Mouse (Mus musculus) kidney, postnatal 14 days (tissue): ENCODE data around the gene Sun2.

Experiments used
- DNase-seq: peaks from one replicate; pipeline ENCODE4 v3.0.0; 2022; ENCODE audit warnings: mixed read lengths

The Sun2 gene

DNA sequence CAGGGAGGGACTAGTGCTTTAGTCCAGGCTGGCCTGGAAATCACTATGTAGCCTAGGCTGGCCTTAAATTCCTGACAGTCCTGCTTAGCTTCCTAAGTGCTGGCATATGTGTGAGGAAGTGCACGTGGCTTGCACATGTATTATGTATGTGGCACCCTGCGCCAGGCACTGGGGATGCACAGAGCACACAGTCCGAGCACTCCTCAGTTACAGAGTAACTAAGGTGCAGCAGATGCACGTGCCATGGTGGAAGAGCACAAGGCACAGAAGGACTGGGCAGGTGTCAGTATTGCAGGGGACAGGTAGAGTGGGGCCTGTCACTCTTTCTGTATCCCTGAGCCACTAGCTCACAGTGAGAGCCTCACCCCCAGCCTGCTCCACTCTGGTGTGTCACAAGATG is 12.8 kb upstream of the Sun2 start:
- no peak for DNase-seq

GRCm38 (mm10) chr15:79753873-79754272 is 11.5 kb upstream of the Sun2 start:
- no peak for DNase-seq

- DNase-seq, result no peak
Measured at GRCm38 (mm10) chr15:79753420-79753752, 11.1 kb upstream of the Sun2 start.

GRCm38 (mm10) chr15:79752742-79753419 is 10.5 kb upstream of the Sun2 start:
- DNase-seq, result peak; percentile 81

GRCm38 (mm10) chr15:79751772-79752171 is 9.4 kb upstream of the Sun2 start:
- no peak for DNase-seq

DNA sequence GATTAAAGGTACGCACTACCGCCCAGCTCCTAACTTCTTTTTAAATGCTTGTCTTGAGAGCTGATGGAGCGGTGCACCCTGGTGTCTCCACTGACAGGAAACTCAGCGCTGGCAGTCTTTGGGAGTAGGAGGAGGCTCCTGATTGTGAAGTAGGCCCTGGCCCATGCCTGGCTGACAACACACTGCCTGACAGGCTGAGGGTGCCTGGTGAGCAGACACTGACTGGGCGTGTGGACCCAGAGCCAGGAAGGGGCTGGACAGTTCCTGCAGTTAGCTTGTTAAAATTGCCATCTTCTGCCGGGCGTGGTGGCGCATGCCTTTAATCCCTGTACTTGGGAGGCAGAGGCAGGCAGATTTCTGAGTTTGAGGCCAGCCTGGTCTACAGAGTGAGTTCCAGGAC is 7.9 kb upstream of the Sun2 start:
- no peak for DNase-seq

DNA sequence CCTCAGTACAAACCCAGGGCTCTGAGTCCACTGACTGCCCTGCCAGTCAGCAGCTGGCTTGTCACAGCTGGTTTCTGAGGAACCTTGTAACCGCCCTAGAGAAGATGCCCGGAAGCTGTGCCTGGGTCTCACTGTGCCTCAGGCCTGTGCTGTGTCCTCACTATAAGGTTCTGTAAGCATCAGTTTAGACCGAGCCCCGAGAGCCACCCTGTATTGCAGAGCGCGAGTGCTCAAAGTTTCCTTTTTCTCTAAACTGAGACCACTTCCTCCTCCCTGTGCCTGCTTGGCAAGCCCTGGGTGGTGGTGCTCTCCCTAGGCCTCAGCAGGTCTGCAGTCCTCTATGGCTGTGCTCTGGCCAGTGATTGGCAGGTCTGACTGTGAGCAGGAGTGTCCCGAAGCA is 6.8 kb upstream of the Sun2 start:
- DNase-seq, result no peak

- peak; percentile 48 for DNase-seq
Measured at GRCm38 (mm10) chr15:79747998-79748397, 5.7 kb upstream of the Sun2 start.

DNA sequence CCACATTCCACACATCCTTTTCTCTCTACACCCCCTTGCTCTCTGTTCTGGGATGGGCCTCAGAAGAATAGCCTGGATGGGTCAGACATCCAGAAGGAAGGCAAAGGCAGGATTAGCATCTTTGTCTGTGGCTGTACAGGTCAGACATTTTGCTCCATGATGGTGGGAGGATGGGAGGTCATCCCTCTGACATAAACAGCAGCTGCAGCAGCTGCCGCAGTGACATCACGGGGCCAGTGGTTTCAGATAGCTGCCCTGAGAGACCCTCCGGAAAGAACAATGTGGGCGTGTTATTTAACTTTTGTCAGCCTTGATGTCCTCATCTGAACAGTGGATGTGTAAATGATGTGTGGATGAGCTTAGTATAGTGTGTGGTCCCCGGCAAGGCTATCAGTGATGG is 3.5 kb upstream of the Sun2 start:
- no peak for DNase-seq

DNA sequence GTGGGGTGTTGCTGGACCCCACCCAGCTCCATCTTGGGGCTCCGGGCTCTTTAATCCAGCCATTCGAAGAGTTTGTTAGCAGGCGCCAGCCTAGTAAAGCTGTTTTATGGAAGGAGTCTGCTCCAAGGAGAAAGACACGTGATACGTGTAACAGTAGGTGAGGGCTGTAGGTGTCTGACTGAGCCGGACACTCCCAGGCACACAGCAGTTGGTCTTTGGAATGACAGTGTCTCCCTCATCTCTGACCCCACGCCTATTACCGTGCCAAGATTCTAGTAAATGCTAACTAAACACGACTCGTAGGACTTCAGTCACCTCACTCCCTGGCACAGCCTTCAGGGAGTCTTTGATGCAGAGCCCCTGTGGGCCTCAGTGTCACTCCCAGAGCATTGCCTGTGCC is 3.0 kb upstream of the Sun2 start:
- DNase-seq, result peak; percentile 44

GRCm38 (mm10) chr15:79744742-79745141 is 2.4 kb upstream of the Sun2 start:
- DNase-seq, result peak; percentile 49

GRCm38 (mm10) chr15:79744001-79744400 is 1.7 kb upstream of the Sun2 start:
- no peak for DNase-seq

- DNase-seq, result no peak
Measured at GRCm38 (mm10) chr15:79742706-79743023, 329 bp upstream of the Sun2 start.

GRCm38 (mm10) chr15:79741173-79741858 is 1.0 kb downstream of the Sun2 start:
- peak; percentile 20 for DNase-seq

GRCm38 (mm10) chr15:79740739-79741138 is 1.6 kb downstream of the Sun2 start:
- DNase-seq, result no peak

GRCm38 (mm10) chr15:79734311-79734710 is 8.0 kb downstream of the Sun2 start:
- DNase-seq, result no peak

GRCm38 (mm10) chr15:79733640-79734039 is 8.7 kb downstream of the Sun2 start:
- no peak for DNase-seq

- DNase-seq, result no peak
Measured at GRCm38 (mm10) chr15:79733192-79733591, 9.1 kb downstream of the Sun2 start.

- no peak for DNase-seq
Measured at GRCm38 (mm10) chr15:79731554-79731953, 10.8 kb downstream of the Sun2 start.

DNA sequence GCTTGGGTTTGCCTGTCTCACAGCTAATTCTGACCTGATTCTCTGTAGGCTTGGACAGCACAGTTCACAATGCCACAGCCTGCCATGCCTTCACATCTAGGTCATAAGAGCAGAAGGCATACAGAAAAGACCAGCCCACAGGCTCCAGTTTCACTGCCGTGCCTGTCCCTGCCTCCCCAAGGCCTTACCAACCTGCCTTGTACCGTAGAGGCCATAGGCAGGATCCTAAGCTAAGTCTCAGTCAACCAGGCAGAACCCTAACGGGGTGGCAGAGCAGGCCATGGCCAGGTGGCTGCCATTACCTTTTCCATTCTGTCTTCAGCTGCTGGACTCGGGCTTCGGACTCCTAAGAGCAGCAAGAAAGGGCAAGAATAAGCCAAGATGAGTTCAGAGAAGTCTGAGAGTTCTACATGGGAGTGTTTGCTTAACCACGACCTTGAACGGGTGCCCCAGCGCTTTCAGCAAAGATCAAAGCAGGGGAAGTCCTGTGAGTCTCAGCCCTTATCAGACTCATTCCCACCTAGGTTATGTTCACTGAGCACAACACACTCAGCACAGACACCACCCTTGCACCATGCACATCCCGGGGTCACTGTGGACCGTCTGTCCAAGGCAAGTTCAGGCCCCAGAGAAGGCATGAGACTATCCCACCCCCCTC is 13.5 kb downstream of the Sun2 start:
- no peak for DNase-seq

DNA sequence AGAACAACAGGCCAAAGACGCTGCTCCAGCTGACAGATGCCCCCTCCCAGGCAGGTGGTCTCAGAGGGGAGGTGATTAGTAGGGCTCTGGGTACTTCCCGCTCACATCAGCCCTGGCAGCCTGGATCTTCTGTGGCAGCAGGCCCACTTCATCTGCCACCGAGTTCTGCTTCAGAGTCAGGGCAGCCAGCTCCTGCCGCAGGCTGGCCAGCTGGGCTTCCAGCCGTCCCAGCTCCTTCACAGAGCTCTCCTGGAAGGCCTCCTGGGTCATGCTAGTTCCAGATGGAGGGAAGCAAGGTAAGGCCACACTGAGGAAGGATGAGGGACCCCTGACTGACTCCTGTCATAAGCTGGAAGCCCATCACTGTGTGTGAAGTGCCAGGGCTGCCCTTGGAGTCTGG is 14.0 kb downstream of the Sun2 start:
- no peak for DNase-seq

GRCm38 (mm10) chr15:79727840-79728239 is 14.5 kb downstream of the Sun2 start:
- DNase-seq, result no peak

GRCm38 (mm10) chr15:79725190-79725789 is 17.0 kb downstream of the Sun2 start:
- no peak for DNase-seq

GRCm38 (mm10) chr15:79723439-79723838 is 18.9 kb downstream of the Sun2 start:
- DNase-seq, result peak; percentile 62
